21 mouse cellular contexts compared by ENCODE assay signal in the genomic region with DNA sequence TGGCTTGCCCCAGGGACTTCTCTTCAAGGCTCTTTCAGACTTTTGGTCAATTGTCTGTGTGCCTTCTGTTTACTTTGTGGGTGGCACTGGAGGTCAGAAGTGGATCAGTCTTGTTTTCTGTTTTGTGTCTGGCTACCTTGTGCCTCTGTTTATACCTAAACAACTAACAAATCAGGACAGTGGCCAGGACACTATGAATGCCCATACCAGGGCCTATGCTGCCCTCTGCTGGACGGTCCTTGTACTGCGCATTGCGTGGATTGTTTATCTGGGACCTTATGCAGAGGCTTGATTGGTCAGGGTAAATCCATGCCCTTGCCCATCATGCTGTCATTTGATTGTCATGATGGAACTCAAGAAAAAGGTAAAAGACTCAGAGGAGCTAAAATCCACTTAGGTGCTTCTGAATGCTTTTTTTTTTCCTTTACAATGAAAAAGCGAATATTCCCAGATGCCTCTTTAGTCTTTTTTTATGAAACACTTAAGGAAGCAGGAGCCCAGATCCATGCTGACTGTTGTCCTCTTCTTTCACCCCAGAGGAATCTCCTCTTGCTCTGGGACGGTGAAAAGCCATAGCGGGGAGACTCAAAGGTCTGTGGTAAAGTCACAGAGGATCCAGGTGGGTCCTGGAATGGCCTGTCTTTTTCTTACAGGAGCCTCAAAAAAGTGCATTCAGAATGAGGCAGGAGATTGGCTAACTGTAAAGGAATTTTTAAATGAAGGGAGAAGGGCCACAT. TPM values are rescaled to one million over a fixed set of nuclear protein-coding genes. Genes with fewer than 3 reads are reported as not detected.
DNase-seq lines count a peak whose midpoint lies in the region; ATAC-seq and TF ChIP-seq lines count a peak whose summit lies in the region.
"Not testable (repeated sequence)": the region's sequence is repeated elsewhere in the genome, so short reads cannot be mapped to it uniquely, and the experiment has no call there.
"Had no signal": no experiment of that assay in that cellular context is flagged by ENCODE, and none has a peak within 500 bp of the region (broad histone marks: within the 10 kb centered on the region; RNA-seq: fewer than 3 reads in every experiment).

No protein-coding gene starts in this region.

- H3K27ac ChIP-seq in left cerebral cortex, adult 2 months; midbrain, postnatal 0 days (ENCODE audit: low read depth, low read length); stomach, postnatal 0 days (replicated peaks): not testable (repeated sequence)

- DNase-seq in adrenal gland, adult 2 months, result peak; percentile 45
- peak; percentile 31 for DNase-seq in cerebellum, adult 9-10 months
- DNase-seq in heart, adult 11 months, result peak; percentile 91
- DNase-seq in kidney, adult 8-10 months, result peak; percentile 34 to 85
- DNase-seq in layer of hippocampus, adult 11-12 months (ENCODE audit: low spot score), result peak; percentile 71
- peak in 1 of 2 experiments; percentile 58 for DNase-seq in left cerebral cortex, adult 2 months (ENCODE audit: extremely low spot score in 1 of 2, low spot score in 2 of 2)
- not testable (repeated sequence) for DNase-seq in midbrain, postnatal 0 days (ENCODE audit: low spot score); stomach, postnatal 0 days (ENCODE audit: low spot score)

- intact Hi-C loops in left cerebral cortex, adult 2 months (cut with DNase I), result not testable (repeated sequence)

- TF ChIP-seq CTCF in left cerebral cortex, adult 2 months (IDR thresholded peaks at IDR 0.05), result peak; percentile 51
- TF ChIP-seq CTCF in midbrain, postnatal 0 days (IDR thresholded peaks at IDR 0.05), result peak; percentile 44; the same call in 1 of the 2 replicates
- peak; percentile 30; the same call in 1 of the 2 replicates for TF ChIP-seq CTCF in stomach, postnatal 0 days (IDR thresholded peaks at IDR 0.05; ENCODE audit: low read depth)

- ATAC-seq in midbrain, postnatal 0 days (ENCODE audit: low FRiP score); stomach, postnatal 0 days (ENCODE audit: low FRiP score, low TSS enrichment): not testable (repeated sequence)

- 53% methylated on average over 6 of the region's 6 CpGs for WGBS in midbrain, postnatal 0 days
- 52% methylated on average over 6 of the region's 6 CpGs for WGBS in stomach, postnatal 0 days

- H3K9me3 ChIP-seq in midbrain, postnatal 0 days (ENCODE audit: low read length); stomach, postnatal 0 days (ENCODE audit: control insufficient read depth, low read length): not testable (repeated sequence)

- H3K4me1 ChIP-seq in midbrain, postnatal 0 days (ENCODE audit: insufficient read depth, low read length); stomach, postnatal 0 days (replicated peaks; ENCODE audit: control insufficient read depth, insufficient read depth): not testable (repeated sequence)

- H3K4me3 ChIP-seq in left cerebral cortex, adult 2 months; midbrain, postnatal 0 days (ENCODE audit: low read depth, low read length); stomach, postnatal 0 days (ENCODE audit: low read depth, low read length): not testable (repeated sequence)

- H3K36me3 ChIP-seq in midbrain, postnatal 0 days (ENCODE audit: insufficient read depth, low read length); stomach, postnatal 0 days (ENCODE audit: control insufficient read depth, insufficient read depth, low read length): not testable (repeated sequence)

- not testable (repeated sequence) for H3K9ac ChIP-seq in midbrain, postnatal 0 days (replicated peaks; ENCODE audit: low read length, poor library complexity, severe bottlenecking); stomach, postnatal 0 days (ENCODE audit: low read length)

- H3K27me3 ChIP-seq in midbrain, postnatal 0 days (ENCODE audit: insufficient read depth, low read length); stomach, postnatal 0 days (ENCODE audit: control insufficient read depth, insufficient read depth, low read length): not testable (repeated sequence)

- not testable (repeated sequence) for TF ChIP-seq EP300 in stomach, postnatal 0 days (optimal IDR thresholded peaks at IDR 0.05)

- H3K4me2 ChIP-seq in midbrain, postnatal 0 days (ENCODE audit: low read depth, low read length, poor library complexity, severe bottlenecking); stomach, postnatal 0 days (replicated peaks; ENCODE audit: low read depth): not testable (repeated sequence)

RNA-seq across cellular contexts. Expression of a gene that starts 5.2 kb away (rescaled TPM):
- total RNA-seq in adrenal gland, adult 2 months (2021), result under 1 TPM in 1 of 2 experiments, not detected in 1; 0.43 TPM
- not detected in 2 replicates for polyA plus RNA-seq in adrenal gland, adult 2 months (2012; rRNA removed)
- not detected for total RNA-seq in left cerebral cortex, adult 2 months (2021)
- not detected in 2 replicates for total RNA-seq in midbrain, postnatal 0 days (2014; rRNA removed)
- not detected in 2 replicates for polyA plus RNA-seq in midbrain, postnatal 0 days (2015; fragmentation: Nextera tagmentation; extraction: Ambion mirVana)
- polyA plus RNA-seq in stomach, postnatal 0 days (2015; fragmentation: Nextera tagmentation; extraction: Ambion mirVana), result not detected in 2 replicates
- total RNA-seq: gastrocnemius, postnatal 36 days; layer of hippocampus, postnatal 36 days had no signal
- polyA plus RNA-seq: forebrain, embryonic 12.5 days; heart, embryonic 11.5 days; hindbrain, embryonic 14.5 days; intestine, embryonic 16.5 days; limb, embryonic 12.5 days; liver, embryonic 13.5 days; midbrain, embryonic 16.5 days; testis, adult 2 months had no signal

RNA-seq across cellular contexts. Expression of a gene that starts 14.9 kb away (rescaled TPM):
- total RNA-seq in adrenal gland, adult 2 months (2021), result not detected
- polyA plus RNA-seq in adrenal gland, adult 2 months (2012; rRNA removed), result not detected in 2 replicates
- total RNA-seq in left cerebral cortex, adult 2 months (2021), result not detected
- not detected in 2 replicates for total RNA-seq in midbrain, postnatal 0 days (2014; rRNA removed)
- polyA plus RNA-seq in midbrain, postnatal 0 days (2015; fragmentation: Nextera tagmentation; extraction: Ambion mirVana), result not detected in 2 replicates
- polyA plus RNA-seq in stomach, postnatal 0 days (2015; fragmentation: Nextera tagmentation; extraction: Ambion mirVana), result not detected in 2 replicates
- total RNA-seq: ES-E14; gastrocnemius, postnatal 36 days; heart, postnatal 14 days; layer of hippocampus, postnatal 36 days; megakaryocyte-erythroid progenitor cell, adult 5-6 weeks had no signal
- polyA plus RNA-seq: forebrain, embryonic 12.5 days; heart, embryonic 11.5 days; hindbrain, embryonic 14.5 days; intestine, embryonic 16.5 days; limb, embryonic 12.5 days; liver, embryonic 13.5 days; midbrain, embryonic 16.5 days; testis, adult 2 months had no signal
